Mouse (Mus musculus): ENCODE data around the gene Elof1. TPM values are rescaled to one million over a fixed set of nuclear protein-coding genes. Genes with fewer than 3 reads are reported as not detected.
A peak's percentile ranks its signal among the peaks of the same experiment; 100 is the strongest.

Elof1 gene
- polyA plus RNA-seq, 1 experiment, result 117 TPM

- Histone ChIP-seq H3K4me3 (ENCODE audit: insufficient read depth, low read depth, low read length) (no peak overlapping the region), H3K27ac (replicated peaks; ENCODE audit: low read depth, low read length) (no peak overlapping the region), H3K4me1 (ENCODE audit: control insufficient read depth, insufficient read depth, insufficient read length, low read length) (0 out of 2 replicates have a peak, but pooled peaks cover 2% of the 10 kb centered on the region)
These were observed 7.2 kb upstream of the Elof1 start for GRCm38 (mm10) chr9:22124169-22124568.

- no peak overlapping the region for H3K4me3 ChIP-seq (ENCODE audit: insufficient read depth, low read depth, low read length)
- no peak overlapping the region for H3K27ac ChIP-seq (replicated peaks; ENCODE audit: low read depth, low read length)
These were observed 6.2 kb upstream of the Elof1 start for GRCm38 (mm10) chr9:22123069-22123609.

GRCm38 (mm10) chr9:22122005-22122404 lies 5.0 kb upstream of the Elof1 start:
- no peak overlapping the region for H3K27ac ChIP-seq (replicated peaks; ENCODE audit: low read depth, low read length)
- no peak overlapping the region for H3K4me3 ChIP-seq (ENCODE audit: insufficient read depth, low read depth, low read length)
- peaks cover 10% of the 10 kb centered on the region; the same call in 1 of the 2 replicates for H3K4me1 ChIP-seq (ENCODE audit: control insufficient read depth, insufficient read depth, insufficient read length, low read length)

More at GRCm38 (mm10) chr9:22123069-22123609, 6.2 kb upstream of the Elof1 start:
- peaks cover 7% of the 10 kb centered on the region; the same call in 1 of the 2 replicates for H3K4me1 ChIP-seq (ENCODE audit: control insufficient read depth, insufficient read depth, insufficient read length, low read length)

GRCm38 (mm10) chr9:22121545-22121944 lies 4.6 kb upstream of the Elof1 start:
- Histone ChIP-seq H3K27ac (replicated peaks; ENCODE audit: low read depth, low read length) (no peak overlapping the region), H3K4me3 (ENCODE audit: insufficient read depth, low read depth, low read length) (no peak overlapping the region), H3K4me1 (ENCODE audit: control insufficient read depth, insufficient read depth, insufficient read length, low read length) (peaks cover 10% of the 10 kb centered on the region; the same call in 1 of the 2 replicates)

- Histone ChIP-seq H3K27ac (replicated peaks; ENCODE audit: low read depth, low read length) (peak overlapping the region; percentile 83), H3K4me1 (ENCODE audit: control insufficient read depth, insufficient read depth, insufficient read length, low read length) (peaks cover 14% of the 10 kb centered on the region; the same call in 1 of the 2 replicates), H3K4me3 (ENCODE audit: insufficient read depth, low read depth, low read length) (no peak overlapping the region)
These were observed 2.6 kb upstream of the Elof1 start for GRCm38 (mm10) chr9:22119543-22119942.

- peak overlapping the region; percentile 89 for H3K4me3 ChIP-seq (ENCODE audit: insufficient read depth, low read depth, low read length)
- peaks cover 14% of the 10 kb centered on the region; the same call in 1 of the 2 replicates for H3K4me1 ChIP-seq (ENCODE audit: control insufficient read depth, insufficient read depth, insufficient read length, low read length)
- peak overlapping the region; percentile 83; the same call in 1 of the 2 replicates for H3K27ac ChIP-seq (replicated peaks; ENCODE audit: low read depth, low read length)
These were observed 933 bp upstream of the Elof1 start for GRCm38 (mm10) chr9:22117754-22118456.

GRCm38 (mm10) chr9:22116086-22116485 lies 886 bp downstream of the Elof1 start:
- Histone ChIP-seq H3K4me3 (ENCODE audit: insufficient read depth, low read depth, low read length) (peak overlapping the region; percentile 89), H3K27ac (replicated peaks; ENCODE audit: low read depth, low read length) (no peak overlapping the region), H3K4me1 (ENCODE audit: control insufficient read depth, insufficient read depth, insufficient read length, low read length) (peaks cover 14% of the 10 kb centered on the region; the same call in 1 of the 2 replicates)

GRCm38 (mm10) chr9:22115635-22116034 lies 1.3 kb downstream of the Elof1 start:
- H3K27ac ChIP-seq (replicated peaks; ENCODE audit: low read depth, low read length), result no peak overlapping the region
- peaks cover 14% of the 10 kb centered on the region; the same call in 1 of the 2 replicates for H3K4me1 ChIP-seq (ENCODE audit: control insufficient read depth, insufficient read depth, insufficient read length, low read length)
- H3K4me3 ChIP-seq (ENCODE audit: insufficient read depth, low read depth, low read length), result peak overlapping the region; percentile 89; the same call in 1 of the 2 replicates

- H3K4me3 ChIP-seq (ENCODE audit: insufficient read depth, low read depth, low read length), result no peak overlapping the region
- H3K27ac ChIP-seq (replicated peaks; ENCODE audit: low read depth, low read length), result no peak overlapping the region
These were observed 8.8 kb downstream of the Elof1 start for GRCm38 (mm10) chr9:22108194-22108593.

GRCm38 (mm10) chr9:22099922-22100321 lies 17.1 kb downstream of the Elof1 start:
- H3K27ac ChIP-seq (replicated peaks; ENCODE audit: low read depth, low read length), result no peak overlapping the region
- H3K4me3 ChIP-seq (ENCODE audit: insufficient read depth, low read depth, low read length), result no peak overlapping the region
- H3K4me1 ChIP-seq (ENCODE audit: control insufficient read depth, insufficient read depth, insufficient read length, low read length), result peaks cover 2% of the 10 kb centered on the region; the same call in 1 of the 2 replicates

More at GRCm38 (mm10) chr9:22108194-22108593, 8.8 kb downstream of the Elof1 start:
- peaks cover 3% of the 10 kb centered on the region; the same call in 1 of the 2 replicates for H3K4me1 ChIP-seq (ENCODE audit: control insufficient read depth, insufficient read depth, insufficient read length, low read length)

GRCm38 (mm10) chr9:22098993-22099696 lies 17.8 kb downstream of the Elof1 start, which contains the start of gene Cnn1:
Gene Cnn1 (plus strand): TSS chr9:22099216.
- no peak within 1 kb of the TSS for H3K27ac ChIP-seq (replicated peaks; ENCODE audit: low read depth, low read length)
- H3K4me1 ChIP-seq (ENCODE audit: control insufficient read depth, insufficient read depth, insufficient read length, low read length), result peaks cover 2% of the 10 kb centered on the region; the same call in 1 of the 2 replicates
- H3K4me3 ChIP-seq (ENCODE audit: insufficient read depth, low read depth, low read length), result no peak within 1 kb of the TSS

- Histone ChIP-seq H3K4me1 (ENCODE audit: control insufficient read depth, insufficient read depth, insufficient read length, low read length) (peaks cover 2% of the 10 kb centered on the region; the same call in 1 of the 2 replicates), H3K27ac (replicated peaks; ENCODE audit: low read depth, low read length) (no peak overlapping the region), H3K4me3 (ENCODE audit: insufficient read depth, low read depth, low read length) (peak overlapping the region; percentile 40)
These were observed 21.1 kb downstream of the Elof1 start for GRCm38 (mm10) chr9:22095854-22096307.

- no peak overlapping the region for H3K4me3 ChIP-seq (ENCODE audit: insufficient read depth, low read depth, low read length)
- peaks cover 2% of the 10 kb centered on the region; the same call in 1 of the 2 replicates for H3K4me1 ChIP-seq (ENCODE audit: control insufficient read depth, insufficient read depth, insufficient read length, low read length)
These were observed 24.2 kb downstream of the Elof1 start for GRCm38 (mm10) chr9:22092746-22093145.

GRCm38 (mm10) chr9:22089986-22090385 lies 27.0 kb downstream of the Elof1 start:
- Histone ChIP-seq H3K27ac (replicated peaks; ENCODE audit: low read depth, low read length) (no peak overlapping the region), H3K4me3 (ENCODE audit: insufficient read depth, low read depth, low read length) (no peak overlapping the region), H3K4me1 (ENCODE audit: control insufficient read depth, insufficient read depth, insufficient read length, low read length) (no peaks in the 10 kb centered on the region)

More at GRCm38 (mm10) chr9:22092746-22093145, 24.2 kb downstream of the Elof1 start:
- H3K27ac ChIP-seq (replicated peaks; ENCODE audit: low read depth, low read length), result no peak overlapping the region

- H3K4me3 ChIP-seq (ENCODE audit: insufficient read depth, low read depth, low read length), result no peak overlapping the region
- no peak overlapping the region for H3K27ac ChIP-seq (replicated peaks; ENCODE audit: low read depth, low read length)
- H3K4me1 ChIP-seq (ENCODE audit: control insufficient read depth, insufficient read depth, insufficient read length, low read length), result no peaks in the 10 kb centered on the region
These were observed 27.7 kb downstream of the Elof1 start for GRCm38 (mm10) chr9:22089281-22089680.

Measured in brown adipose tissue, adult 24 weeks (tissue).